Mouse (Mus musculus) thymus, postnatal 25 days (tissue): Measurements from ENCODE around the gene Gast.

ENCODE experiments used
- DNase-seq: peaks from one replicate; pipeline ENCODE4 v3.0.0; 2022

Gene Gast

GRCm38 (mm10) chr11:100362979-100363562, 28.9 kb downstream of the Gast start:
- DNase-seq: peak; percentile 77

GRCm38 (mm10) chr11:100369145-100369544, 34.9 kb downstream of the Gast start:
- no peak for DNase-seq

GRCm38 (mm10) chr11:100369822-100370221, 35.6 kb downstream of the Gast start:
- DNase-seq: no peak

DNA sequence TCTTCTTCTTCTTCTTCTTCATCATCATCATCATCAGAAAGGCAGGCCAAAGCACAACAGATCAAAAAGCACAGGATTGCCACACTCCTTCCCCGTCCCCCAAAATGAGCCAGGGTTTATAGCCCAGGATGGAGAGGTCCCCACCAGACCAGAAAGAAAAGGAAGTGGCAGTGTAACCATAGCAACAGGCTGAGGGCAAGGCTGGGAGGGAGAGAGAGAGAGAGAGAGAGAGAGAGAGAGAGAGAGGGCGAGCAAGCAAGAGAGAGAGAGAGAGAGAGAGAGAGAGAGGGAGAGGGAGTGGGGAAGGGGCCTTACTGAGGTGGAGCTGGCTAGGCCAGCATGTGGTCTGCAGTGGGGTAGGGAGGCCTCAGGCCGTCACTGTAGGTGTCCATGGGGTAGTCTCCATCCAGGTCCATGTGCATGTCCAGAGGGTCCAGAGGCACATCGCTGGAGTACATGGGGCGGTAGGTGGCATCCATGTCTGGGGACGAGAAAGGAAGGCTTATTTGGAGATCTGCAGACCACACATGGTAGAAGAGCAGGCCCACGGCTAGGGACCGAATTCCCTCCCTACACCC, 37.9 kb downstream of the Gast start:
- DNase-seq: no peak

GRCm38 (mm10) chr11:100375127-100375526, 40.9 kb downstream of the Gast start:
- DNase-seq: no peak

DNA sequence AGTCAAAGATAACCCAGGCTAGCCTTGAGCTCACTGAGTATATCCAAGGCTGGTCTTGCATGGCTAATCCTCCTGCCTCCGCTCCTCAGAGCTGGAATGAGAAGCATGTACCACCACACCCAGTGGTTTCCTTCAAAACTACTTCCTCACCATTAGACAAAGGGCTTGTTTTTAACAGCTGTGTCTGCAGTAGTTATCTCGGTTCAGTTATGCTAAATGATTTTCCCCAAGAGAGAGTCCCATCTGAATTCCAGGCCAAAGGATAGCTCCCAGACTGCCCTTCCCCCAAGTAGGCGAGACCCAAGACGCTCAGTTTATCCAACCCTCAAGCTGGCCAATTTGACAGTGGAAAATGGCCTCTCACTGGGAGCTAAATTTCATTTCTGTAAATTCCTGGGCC, 41.8 kb downstream of the Gast start:
- DNase-seq: no peak

GRCm38 (mm10) chr11:100376746-100377389, 42.7 kb downstream of the Gast start:
- DNase-seq: no peak

- no peak for DNase-seq
Measured at GRCm38 (mm10) chr11:100377989-100378388, 43.8 kb downstream of the Gast start.

GRCm38 (mm10) chr11:100378446-100378845, 44.2 kb downstream of the Gast start:
- DNase-seq: no peak

DNA sequence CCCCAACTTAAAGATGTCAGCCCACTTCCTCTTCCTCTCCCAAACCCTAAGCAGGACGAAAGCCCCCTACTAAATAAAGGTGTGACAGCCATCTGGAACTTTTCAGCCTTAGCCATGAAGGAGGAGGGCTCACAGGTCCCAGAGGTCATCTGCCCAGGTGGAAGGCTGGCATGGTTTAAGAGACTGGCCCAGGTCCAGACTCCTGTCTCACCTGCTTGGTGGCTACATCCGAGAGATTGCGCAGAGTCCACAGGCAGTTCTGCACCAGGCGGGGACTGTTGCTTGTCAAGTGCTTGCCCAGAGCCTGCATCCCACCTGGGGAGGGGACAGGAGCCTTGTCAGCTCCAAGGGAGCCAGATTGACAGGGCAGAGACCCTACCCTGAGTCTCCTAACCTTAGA, 45.1 kb downstream of the Gast start:
- no peak for DNase-seq

DNA sequence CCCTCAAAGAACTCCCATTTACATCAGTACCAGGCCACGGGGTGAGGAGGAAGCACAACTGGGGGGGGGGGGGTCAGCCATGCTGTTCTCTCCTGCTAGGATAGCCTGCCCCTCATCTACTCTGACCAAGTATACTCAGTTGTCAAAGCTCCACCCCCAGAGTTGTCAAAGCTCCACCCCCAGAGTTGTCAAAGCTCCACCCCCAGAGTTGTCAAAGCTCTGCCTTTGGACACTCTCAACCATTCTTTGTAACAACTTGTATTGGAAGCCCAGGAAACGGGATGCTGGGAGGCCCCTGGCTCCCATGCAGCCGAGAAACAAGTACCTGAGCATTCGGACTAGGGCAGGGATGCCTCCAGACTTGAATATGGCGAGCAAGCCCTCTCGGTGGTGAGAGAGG, 48.5 kb downstream of the Gast start:
- DNase-seq: no peak

- DNase-seq: no peak
Measured at GRCm38 (mm10) chr11:100385016-100385415, 50.8 kb downstream of the Gast start.

DNA sequence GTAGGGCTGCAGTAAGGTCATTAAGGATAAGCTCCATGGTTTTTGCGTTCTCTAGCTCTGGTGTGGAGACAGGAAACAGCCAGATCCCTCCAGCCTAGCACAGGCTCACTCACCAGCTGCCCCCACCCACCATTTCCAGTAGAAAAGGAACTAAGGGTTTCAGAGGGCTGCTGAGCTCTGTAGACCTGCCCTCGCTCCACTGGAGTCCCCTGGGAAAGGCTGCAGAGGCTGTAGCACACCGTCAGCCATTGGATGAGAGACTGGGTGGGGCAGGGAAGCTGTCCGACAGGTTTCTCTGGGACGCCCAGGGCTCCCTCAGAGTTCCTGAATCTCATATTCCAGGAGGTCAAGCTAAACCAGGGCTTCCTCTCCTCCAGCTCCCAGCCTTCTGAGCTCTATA, 52.4 kb downstream of the Gast start:
- DNase-seq: no peak
